Mouse (Mus musculus) cerebellum, adult 11-12 months (tissue): ENCODE data around the gene Cpeb4.
"Not testable (repeated sequence)": the region's sequence is repeated elsewhere in the genome, so short reads cannot be mapped to it uniquely, and the experiment has no call there.

ENCODE experiments used
- DNase-seq: peaks from one replicate; pipeline ENCODE4 v3.0.0; 2022

Gene Cpeb4

DNA sequence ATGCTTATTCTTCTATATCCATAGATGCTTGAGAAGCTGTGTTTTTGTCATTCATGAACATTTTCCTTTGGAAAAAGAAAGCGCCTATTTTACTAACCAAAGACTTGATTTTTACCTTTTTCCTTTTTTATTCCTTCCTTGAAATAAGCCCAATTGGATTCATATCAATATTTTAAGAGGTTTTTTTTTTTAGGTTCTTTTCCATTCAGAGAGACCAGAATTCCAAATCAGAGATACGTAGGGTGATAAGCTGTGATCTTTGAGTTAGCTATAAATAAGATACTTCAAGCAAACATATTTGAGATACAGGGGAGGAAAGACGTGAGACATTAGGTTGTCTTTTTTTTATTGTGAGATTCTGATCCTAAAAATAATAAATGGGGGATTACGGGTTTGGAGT lies at the start of gene Cpeb4:
Cpeb4 (plus strand) TSS at position 301 of the 400 bp plus-strand sequence.
- no peak for DNase-seq

DNA sequence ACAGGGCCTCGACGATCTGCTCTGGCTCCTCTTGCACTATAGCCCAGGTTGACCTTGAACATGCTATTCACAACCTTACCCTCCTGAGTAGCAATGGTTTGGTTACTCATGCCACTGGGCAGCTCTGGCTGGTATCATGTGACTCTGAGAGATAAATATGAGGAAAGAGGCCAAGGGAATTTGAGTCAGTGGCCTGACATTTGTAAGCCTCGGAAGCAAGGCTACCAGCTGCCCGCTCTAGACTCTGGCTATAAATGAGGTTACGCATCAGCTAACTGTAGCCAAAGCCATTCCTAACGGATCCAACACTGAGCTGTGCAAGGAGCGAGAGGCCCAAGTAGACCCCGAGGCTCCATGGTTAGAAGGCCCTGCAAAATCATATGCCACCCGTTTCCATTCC lies 49.5 kb upstream of the Cpeb4 start:
- DNase-seq, result no peak

DNA sequence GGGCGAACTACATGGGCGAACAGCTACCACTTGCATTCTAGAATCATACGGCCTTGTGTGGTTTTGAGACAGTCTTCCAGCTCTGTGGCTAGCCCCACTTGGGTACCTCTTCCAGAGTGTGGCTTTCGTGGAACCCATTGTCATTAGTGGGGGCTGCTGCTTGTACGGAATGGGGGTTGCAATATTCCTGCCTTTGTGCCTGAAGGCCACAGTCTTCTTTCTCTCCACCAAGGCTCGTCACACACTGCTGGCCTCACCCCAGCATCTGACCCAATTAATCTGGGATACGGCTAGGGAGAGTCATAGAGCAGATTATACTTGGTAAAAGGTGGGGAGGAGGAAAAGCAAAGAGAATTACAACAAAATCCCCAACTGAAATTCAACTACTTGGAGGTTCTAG lies 48.5 kb upstream of the Cpeb4 start:
- no peak for DNase-seq

DNA sequence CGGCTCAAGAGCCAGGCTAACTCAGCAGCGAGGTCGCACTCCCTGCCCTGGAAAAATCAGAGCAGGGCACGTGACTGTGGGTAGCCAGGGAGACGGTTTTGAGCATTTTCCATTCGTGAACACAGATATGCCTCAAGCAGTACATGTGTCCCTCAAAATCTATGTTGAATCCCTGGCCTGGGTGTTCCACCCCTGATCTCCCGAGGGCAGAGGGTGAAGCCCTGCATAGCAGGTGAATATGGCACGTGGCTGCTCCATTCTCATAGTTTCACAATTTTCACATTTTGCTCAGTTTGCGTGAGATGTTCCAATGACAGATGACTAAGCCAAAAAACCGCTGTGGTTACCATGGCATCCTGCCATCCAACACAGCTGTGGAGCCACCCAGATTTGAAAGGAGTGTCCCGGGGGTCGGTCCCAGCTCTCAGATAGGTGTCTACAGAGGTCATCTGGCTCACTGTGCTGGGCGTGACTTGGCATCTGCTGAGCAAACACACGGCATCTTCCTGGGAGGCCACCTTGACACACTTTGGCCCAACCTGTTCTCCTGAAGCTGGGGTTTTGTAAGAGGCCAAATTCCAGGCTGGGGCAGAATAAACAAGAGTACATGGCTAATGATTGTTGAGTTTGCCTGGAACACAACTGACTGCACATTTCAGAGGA lies 47.4 kb upstream of the Cpeb4 start:
- peak; percentile 88 for DNase-seq

DNA sequence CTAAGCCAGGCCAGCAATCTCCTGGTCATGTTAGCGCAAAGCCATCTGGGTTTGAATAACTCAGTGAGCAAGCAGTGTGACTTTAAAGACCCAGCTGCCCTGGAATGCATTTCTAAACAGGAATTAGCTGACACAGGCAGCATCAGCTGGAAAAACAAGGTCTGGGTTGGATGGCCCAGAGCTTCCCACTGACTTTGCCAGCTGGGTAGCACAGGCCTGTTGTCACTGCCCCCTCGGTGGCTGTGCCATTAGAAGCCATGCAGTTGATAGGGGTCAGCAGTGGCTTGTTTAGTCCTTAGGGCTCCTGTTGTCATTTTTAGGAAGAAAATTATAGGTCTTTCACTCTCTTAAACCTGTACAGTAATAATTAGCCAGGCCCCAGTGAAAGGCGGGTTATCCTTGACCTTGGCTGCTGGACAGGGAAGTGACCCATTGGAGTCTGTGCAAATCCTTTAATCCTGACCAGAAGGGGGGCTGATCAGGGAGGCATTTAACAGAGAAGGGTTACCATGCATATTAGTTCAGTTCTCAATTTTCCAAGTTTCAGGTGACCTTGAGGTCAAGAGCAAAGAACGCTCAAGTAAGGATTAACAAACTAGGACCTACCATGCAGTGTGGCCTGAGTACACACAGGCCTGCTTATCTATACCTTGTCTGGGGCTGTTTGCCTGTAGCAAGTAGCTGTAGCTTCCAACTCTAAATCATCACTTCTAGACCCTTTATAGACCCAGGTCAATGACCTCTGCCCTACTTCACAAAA lies 43.8 kb upstream of the Cpeb4 start:
- DNase-seq, result no peak

DNA sequence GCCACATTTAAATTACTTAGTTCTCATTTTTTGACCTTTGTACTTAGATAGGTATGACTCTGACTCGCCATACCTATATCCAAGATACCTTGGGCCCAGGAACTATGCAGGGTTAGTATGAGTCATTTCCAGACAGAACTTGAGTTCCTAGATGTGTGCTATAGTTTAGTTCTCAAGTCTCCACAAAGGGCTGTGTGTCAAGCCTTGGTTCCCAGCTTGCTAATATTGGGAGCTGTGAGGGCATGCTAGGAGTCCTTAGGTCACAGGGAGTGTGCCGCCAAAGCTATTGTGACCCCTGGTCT lies 43.3 kb upstream of the Cpeb4 start:
- no peak for DNase-seq

DNA sequence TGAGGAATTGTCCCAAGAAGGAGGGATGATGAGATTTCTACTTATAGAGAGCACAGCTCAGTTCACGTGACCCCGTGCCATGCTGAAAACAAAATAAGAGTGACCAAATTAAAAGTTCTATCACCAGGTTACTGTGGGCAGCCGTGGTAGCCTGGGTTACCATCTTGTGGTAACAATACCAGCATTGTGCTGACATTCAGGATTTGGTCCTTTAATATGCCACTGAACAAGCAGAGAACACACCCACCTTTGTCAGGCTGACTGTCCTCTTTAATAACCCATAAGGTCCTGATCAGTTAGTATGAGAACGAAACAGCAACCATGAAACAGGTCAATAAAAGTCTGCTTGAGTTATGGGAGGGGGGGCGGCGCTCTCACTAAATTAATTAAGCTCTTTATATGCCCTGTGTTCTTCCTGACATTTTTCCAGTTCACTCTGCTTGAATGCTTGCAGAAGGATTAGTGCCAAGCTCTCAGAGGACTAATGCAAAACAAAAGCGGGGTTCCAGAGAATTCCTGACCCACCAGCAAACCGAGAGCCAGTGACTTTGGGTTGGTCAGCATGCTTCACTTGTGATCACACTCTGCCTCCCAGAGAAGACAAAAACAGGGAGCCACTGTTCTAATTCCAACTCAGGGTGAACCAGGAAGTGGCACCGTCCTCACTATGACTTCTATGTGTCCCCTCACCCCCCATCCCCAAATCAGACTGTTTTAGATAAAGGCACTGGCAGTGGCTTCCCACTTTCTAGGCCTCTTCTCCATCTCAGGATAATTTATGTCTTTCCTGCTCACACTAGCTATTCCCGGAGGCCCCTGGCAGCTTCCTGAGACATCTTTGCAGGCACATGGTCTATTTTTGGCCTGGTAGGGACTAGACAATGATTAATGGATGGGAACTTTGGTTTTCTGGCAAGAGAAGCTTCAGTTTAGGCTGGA lies 41.5 kb upstream of the Cpeb4 start:
- DNase-seq, result no peak

DNA sequence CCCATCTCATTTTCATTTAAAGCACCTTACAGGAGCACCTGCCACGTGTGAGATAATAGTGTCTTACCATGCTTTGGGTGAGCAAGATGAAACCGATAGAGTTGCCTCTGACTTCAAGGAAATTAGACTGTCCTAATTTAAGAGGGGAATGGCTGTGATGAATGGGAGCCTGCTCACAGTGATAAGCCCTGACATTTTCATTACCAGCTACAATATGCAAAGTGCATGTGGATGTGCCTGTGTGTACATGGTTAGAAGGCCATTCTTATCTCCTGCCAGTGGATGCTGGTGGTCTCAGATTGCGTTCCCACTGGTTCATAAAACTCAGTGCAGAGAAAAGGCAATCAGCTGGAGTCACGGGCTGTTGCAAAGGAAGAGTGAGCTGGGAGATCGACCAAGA lies 40.6 kb upstream of the Cpeb4 start:
- DNase-seq, result no peak

DNA sequence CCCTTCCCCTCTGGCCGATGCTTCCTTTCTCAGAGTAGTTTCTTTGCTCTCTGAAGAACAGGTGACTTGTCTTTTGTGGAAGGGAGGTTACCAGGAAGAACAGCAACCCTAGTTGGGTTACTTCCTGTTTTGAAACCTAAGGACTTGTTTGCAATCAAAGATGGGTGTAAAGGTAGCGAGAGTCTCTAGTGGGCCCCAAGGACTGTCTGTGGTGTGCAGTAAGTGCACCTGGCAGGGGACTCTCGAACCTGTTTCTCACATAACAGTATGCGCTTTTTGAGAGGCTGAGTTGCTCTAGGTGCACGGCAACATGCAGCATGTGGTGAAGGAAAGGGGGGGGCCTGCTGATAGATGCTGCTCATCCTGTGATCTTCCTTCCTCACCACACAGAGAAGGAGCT lies 40.0 kb upstream of the Cpeb4 start:
- no peak for DNase-seq

DNA sequence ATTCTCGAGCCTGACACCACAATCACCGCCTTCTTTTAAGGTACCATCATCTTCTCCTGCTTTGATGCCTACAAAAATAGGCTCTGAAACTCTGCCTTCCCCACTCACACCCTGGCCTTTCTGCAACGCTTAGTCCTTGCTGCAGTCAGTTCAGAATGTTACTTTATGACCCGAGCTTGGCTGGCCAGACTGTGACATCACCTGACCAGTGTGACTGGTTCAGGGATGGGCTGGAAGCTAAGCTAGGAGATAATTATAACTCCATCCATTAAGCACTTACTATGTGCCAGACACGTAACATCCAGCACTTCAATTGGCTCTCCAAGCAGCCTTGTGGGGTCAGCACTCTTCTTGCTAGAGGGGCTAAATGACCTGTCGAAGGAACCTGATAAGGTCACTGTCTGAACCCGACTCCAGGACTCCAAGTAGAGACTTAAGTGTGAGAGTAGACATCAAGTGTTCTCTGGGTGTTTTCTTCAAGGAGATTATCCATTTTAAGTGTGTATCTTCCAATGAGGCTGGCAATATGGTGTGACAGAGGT lies 39.5 kb upstream of the Cpeb4 start:
- no peak for DNase-seq

DNA sequence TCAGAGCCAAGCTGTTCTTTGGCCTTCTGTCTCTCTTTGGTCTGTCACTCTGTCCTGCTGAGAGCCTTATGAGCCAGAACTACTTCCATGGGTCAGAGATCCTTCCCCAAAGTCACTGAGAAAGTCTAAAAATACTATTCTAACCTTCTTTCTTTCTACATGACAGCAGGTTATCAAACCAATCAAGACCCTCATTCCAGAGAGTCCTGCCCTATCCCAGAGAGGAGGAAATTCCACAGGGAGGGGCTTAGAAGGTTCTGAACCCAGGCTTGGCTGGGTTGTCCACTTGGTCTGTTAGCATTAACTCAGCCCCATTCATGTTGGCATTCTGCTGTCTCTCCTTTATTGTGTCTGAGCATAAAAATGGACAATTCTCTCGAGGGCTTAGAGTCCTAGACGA lies 38.5 kb upstream of the Cpeb4 start:
- no peak for DNase-seq

DNA sequence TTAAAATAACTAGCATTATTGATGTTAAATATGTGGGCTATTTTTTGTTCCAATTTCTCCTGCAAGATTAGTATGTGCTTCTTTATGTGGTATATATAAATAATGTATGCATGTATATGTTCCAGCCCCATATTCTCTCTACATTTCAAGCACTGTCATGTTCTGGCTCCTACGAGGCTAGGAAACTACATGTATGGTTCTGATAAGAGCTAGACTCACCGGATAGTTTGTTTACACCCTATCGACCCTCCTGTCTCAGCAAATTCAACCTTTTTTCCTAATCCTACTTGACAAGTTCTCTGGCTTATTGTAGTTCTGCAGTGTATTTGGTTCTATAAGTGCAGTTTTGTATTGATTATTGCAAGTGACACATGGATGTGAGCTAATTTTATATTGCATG lies 36.7 kb upstream of the Cpeb4 start:
- DNase-seq, result no peak

DNA sequence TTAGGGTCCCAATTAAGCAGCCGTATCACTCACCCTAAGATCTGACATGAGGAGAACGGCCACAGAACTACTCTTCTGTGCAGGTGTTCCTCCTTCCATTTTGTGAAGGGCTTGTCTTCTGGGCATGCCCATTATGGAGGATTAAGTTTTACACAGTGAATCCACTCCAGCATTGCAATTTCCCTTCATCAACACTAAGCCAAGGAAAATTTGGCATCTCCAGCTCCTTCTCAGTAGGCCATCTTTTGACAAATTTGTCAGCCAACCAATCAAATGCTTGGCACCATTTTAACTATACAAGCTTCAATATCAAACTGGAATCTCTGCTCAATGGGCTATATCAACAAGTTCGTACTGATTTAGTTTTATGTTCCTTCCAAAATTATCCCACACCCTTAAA lies 34.8 kb upstream of the Cpeb4 start:
- DNase-seq, result peak; percentile 66

DNA sequence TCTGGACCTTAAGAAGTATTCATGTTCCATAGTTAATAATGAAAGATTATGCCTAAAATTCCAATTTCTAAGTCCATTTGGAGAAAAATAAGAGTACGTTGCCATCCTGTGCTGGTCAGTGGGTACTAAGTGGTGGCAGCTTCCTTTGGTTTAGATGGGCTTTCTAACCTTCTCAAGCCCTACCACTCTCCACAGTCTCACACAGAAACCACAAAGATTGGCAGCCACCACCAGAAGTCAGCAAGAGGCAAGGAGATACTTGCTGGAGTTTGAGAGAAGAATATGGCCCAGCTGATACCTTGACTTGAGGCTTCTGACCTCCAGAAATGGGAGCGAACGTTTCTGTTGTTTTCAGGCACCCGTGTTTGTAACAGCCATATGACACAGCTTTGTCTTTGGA lies 34.3 kb upstream of the Cpeb4 start:
- no peak for DNase-seq

DNA sequence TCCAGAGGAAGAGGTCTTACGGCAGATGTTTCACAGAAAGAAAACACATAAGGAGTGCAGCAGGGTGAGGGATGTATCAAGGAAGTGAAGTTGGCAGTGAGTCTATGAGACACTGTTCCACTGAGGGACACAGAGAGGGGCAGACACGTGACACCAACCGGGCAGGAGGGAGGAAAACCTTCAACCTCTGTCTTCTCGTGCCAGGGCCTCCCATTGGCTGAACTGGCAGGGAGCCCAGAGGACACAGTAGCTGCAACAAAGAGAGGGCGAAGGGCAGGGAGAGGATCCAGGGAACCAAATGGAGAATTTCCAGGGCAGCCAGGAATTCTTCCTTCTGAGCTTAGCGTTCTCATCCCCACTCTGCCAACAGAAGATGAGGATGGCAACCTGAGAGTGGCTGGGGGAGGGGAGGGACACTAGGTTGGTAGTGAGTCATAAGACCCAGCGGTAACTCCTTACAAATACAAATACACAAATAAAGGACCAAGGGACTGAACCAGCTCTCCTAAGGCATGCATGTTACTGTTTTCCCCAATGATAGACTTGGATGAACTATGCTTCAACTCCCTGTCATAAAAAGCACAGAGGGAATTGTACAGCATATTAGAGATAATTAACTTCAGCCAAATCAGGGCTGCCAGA lies 33.4 kb upstream of the Cpeb4 start:
- peak; percentile 90 for DNase-seq

DNA sequence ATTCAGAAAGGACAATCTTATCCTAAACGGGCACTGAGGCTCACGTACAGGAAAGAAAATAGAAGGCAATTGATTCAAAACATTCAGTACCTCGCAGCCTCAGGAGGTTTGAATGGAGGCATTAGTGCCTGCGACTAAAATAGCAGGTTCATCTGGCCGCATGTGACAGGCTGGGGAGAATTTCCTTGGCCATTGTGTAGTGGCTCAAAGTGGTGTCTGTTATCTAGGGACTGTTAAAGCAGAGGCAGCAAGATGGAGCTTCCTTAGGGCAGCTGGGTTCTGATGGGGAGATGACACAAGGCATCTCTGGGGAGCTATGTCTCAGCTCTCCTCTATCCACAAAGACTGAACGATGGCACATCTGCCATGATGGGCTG lies 32.9 kb upstream of the Cpeb4 start:
- DNase-seq, result no peak

DNA sequence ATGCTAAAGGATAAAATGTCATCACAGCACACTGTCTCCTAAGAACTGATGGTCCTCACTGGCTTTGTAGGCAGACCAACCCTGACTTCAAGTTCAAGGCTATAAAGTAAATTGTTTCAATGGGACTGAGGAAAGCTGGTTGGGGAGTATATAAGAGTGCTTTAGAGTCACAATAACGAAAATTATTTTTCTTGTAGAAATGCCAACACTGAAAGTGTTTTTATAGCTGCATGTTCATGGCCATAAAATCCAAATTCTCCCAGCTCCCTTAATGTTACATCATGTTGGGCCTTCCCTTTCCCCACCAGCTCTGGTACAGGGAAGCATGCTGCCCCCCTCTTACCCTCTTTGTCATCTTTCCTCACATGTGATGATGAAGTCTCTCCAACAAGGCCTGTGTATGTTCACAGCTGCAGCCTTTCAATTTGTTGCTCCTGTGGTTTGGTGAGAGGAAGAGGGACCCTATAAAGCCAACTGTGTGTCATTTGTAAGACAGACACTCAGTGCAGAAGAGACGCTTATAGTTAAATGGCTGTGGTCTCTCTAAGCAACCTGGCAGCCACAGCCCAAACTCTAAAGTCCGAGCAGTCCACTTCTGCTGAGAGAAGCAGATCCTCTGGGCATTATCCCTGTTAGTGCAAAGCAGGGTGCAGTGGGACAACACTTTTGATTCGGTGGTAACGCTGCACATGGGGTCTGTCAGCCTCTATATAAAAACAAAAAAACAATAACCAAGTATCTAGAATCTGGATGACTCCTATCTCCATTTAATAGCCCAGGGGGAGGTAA lies 29.6 kb upstream of the Cpeb4 start:
- DNase-seq, result no peak

DNA sequence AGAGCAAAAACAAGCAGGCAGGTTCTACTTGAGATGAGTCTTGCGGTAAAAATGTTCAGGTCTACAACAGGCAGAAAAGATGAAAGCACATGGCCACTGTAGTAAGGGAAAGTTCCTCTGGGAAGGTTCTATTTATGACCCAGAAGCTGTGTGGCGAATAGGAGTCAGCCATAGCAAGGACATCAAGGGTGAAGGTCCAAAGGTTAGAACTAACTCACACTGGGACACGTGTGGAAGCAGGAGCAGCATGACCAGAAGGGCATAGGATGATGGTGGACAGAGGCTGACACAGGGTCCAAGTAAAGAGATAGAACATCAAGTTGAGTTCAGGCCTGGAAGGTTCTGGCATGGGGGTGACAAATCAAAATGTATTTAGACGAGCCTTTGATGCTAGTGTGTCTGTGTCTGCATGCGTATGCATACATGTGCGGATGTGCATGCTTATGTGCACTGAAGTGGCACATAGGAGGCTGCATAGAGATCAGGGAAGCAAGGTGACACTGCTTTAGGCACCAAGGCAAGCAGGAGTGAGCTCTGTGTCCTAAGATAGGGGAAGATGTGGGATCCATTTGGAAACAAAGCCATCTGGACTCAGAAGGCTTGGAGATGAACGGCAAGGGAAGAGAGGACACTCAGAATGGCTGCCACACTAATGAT lies 28.7 kb upstream of the Cpeb4 start:
- no peak for DNase-seq

DNA sequence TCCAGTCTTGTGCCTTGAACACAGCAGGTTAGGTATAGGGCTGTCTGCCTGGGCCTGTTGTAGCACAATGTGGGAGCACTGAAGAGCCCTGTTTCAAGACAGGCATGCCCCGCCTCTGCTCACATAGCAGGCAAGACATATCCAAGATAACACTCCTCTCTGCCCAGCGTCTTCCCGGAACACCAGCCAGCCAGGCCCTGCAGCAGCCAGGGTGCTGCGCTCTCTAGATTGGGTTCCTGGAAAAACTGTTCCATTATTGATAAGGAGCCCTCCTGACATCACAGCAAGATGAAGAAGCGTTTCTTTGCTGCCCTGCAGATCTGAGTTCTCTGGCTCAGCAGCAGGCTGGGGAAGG lies 28.2 kb upstream of the Cpeb4 start:
- DNase-seq, result no peak

DNA sequence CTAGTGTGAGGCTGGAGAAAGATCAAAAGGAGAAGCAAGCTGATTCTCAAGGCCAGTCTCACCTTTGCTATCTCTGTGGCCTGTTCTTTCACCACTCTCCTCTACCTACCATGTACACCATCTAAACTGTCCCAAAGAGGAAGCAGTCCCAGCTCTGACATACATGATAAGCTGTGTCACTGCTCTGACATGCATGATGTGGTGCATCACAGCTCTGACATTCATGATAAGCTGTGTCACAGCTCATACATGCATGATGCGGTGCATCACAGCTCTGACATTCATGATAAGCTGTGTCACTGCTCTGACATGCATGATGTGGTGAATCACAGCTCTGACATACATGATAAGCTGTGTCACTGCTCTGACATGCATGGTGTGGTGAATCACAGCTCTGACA lies 26.9 kb upstream of the Cpeb4 start:
- not testable (repeated sequence) for DNase-seq

DNA sequence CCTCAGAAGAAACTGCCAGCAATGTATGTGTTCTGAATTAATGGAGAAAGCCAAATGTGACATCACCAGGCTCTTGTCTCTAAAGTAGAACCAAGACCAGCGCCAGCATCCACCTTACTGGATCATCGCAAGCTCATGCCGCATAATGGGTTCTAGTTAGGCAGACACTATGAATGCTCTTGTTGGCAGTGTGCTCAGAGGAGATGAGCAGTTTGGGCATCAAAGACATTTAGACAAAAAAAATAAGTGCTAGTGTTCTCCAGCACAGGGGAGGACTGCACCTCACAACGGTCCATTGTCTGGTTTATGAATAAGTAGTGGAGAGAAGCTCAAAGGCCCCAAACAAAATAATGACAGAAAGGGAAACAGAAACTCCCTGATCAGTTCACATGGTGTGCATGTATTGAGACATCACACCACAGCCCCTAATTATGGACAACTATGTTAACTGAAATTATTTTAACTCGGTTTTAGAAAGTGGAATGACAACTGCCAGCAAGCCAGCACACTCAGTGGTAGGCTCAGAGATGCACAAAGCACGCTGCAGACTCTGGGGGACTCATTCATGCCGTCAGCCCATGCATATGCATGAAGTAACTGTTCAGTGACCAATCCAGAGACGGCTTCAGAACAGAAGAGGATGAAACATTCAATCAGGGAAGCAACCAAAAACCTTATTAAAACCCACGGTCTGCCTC lies 25.1 kb upstream of the Cpeb4 start:
- no peak for DNase-seq
